Mouse (Mus musculus) layer of hippocampus, adult 2 months (tissue): ENCODE measurements at regions not wholly inside any gene's neighbourhood (a gene's known extent, or its start where the extent isn't known, plus 50 kb on each side); places are given as distances from the start of the nearest gene placed in this dataset.

Experiments
- DNase-seq, 2 experiments: peaks; one replicate each; pipeline ENCODE4 v3.0.0; 2022; ENCODE audit warnings: low spot score in 2 of 2
- H3K27ac ChIP-seq: fragments of 200-600 bp; 2 replicates; pipeline ENCODE4 v1.8.1; 2022
- H3K4me3 ChIP-seq: fragments of 200-600 bp; 2 replicates; pipeline ENCODE4 v1.8.1; 2022; ENCODE audit warnings: mild to moderate bottlenecking
- CTCF ChIP-seq: fragments of 200-600 bp; conservative IDR thresholded peaks from 2 replicates; pipeline ENCODE4 v1.8.1; 2022; ENCODE audit warnings: antibody characterized with exemption, mild to moderate bottlenecking, moderate library complexity

DNA sequence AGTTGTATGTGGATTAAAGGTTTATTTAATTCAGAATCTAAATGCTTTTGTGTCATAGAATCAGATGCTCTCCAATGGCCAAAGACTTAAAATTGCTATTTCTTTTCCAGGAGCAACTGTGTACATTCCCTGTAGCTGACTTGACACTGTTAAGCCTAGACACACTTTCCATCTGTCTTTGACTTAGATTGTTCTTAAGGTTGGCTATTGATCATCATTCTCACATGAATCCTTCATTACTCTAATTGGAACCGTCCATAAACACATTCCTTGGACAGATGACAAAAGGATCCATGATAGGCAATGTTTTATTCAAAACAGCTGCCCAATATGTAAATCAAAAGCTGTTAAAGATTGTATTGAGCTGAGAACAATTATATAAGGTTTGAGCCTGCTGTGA lies 442.8 kb downstream of the Bmp2 start:
- TF ChIP-seq CTCF, result no peak
- Histone ChIP-seq H3K4me3 (no peak overlapping the region), H3K27ac (no peak overlapping the region)
- peak in 1 of 2 experiments; percentile 7 for DNase-seq

GRCm38 (mm10) chr2:133994337-133994736 lies 442.4 kb downstream of the Bmp2 start:
- TF ChIP-seq CTCF, result no peak
- DNase-seq, result no peak

GRCm38 (mm10) chr2:133987671-133988070 lies 435.7 kb downstream of the Bmp2 start:
- no peak for TF ChIP-seq CTCF
- DNase-seq, result no peak
- no peak overlapping the region for H3K27ac ChIP-seq
- no peak overlapping the region for H3K4me3 ChIP-seq

More at GRCm38 (mm10) chr2:133994337-133994736, 442.4 kb downstream of the Bmp2 start:
- Histone ChIP-seq H3K27ac (no peak overlapping the region), H3K4me3 (no peak overlapping the region)
